Mouse (Mus musculus): ENCODE measurements at regions not wholly inside any gene's neighbourhood (a gene's known extent, or its start where the extent isn't known, plus 50 kb on each side); places are given as distances from the start of the nearest gene placed in this dataset.
A peak's percentile ranks its signal among the peaks of the same experiment; 100 is the strongest.

GRCm38 (mm10) chr3:78412669-78413419, 873.5 kb downstream of the Rapgef2 start:
- no peaks in the 10 kb centered on the region for H3K27me3 ChIP-seq
- H3K4me2 ChIP-seq: no peak overlapping the region
- no peak overlapping the region for H3K4me3 ChIP-seq
- ATAC-seq (replicated peaks; ENCODE audit: insufficient number of reproducible peaks, insufficient read depth, low FRiP score, low read depth): no peak
- H3K27ac ChIP-seq: no peak overlapping the region
- peaks cover 6% of the 10 kb centered on the region; the same call in 1 of the 2 replicates for H3K4me1 ChIP-seq (replicated peaks)
- H3K9me3 ChIP-seq (replicated peaks): no peaks in the 10 kb centered on the region
- no peaks in the 10 kb centered on the region for H3K36me3 ChIP-seq
- H3K9ac ChIP-seq: no peak overlapping the region
- WGBS: 12% methylated on average over 5 of the region's 5 CpGs

- 73% methylated on average over 4 of the region's 4 CpGs for WGBS
- H3K9me3 ChIP-seq (replicated peaks): no peaks in the 10 kb centered on the region
- ATAC-seq (replicated peaks; ENCODE audit: insufficient number of reproducible peaks, insufficient read depth, low FRiP score, low read depth): no peak
- H3K4me3 ChIP-seq: no peak overlapping the region
- no peak overlapping the region for H3K4me2 ChIP-seq
- no peak overlapping the region for H3K9ac ChIP-seq
- H3K27me3 ChIP-seq: no peaks in the 10 kb centered on the region
- H3K4me1 ChIP-seq (replicated peaks): peaks cover 6% of the 10 kb centered on the region; the same call in 1 of the 2 replicates
- no peaks in the 10 kb centered on the region for H3K36me3 ChIP-seq
- no peak overlapping the region for H3K27ac ChIP-seq
Measured at GRCm38 (mm10) chr3:78411395-78411794, 874.9 kb downstream of the Rapgef2 start.

- no peaks in the 10 kb centered on the region for H3K9me3 ChIP-seq (replicated peaks)
- no peak overlapping the region for H3K9ac ChIP-seq
- H3K27me3 ChIP-seq: no peaks in the 10 kb centered on the region
- no peak overlapping the region for H3K27ac ChIP-seq
- H3K4me2 ChIP-seq: no peak overlapping the region
- WGBS: 82% methylated on average over 3 of the region's 3 CpGs
- H3K36me3 ChIP-seq: no peaks in the 10 kb centered on the region
- H3K4me3 ChIP-seq: no peak overlapping the region
- ATAC-seq (replicated peaks; ENCODE audit: insufficient number of reproducible peaks, insufficient read depth, low FRiP score, low read depth): no peak
- peaks cover 8% of the 10 kb centered on the region; the same call in 1 of the 2 replicates for H3K4me1 ChIP-seq (replicated peaks)
Measured at GRCm38 (mm10) chr3:78409237-78409636, 877.1 kb downstream of the Rapgef2 start.

GRCm38 (mm10) chr3:78405760-78406467, 880.4 kb downstream of the Rapgef2 start:
- ATAC-seq (replicated peaks; ENCODE audit: insufficient number of reproducible peaks, insufficient read depth, low FRiP score, low read depth): no peak
- 0 out of 2 replicates have a peak overlapping the region, but pooled peaks have one; percentile 6 for H3K4me2 ChIP-seq

GRCm38 (mm10) chr3:78358377-78358776, 927.9 kb downstream of the Rapgef2 start:
- Histone ChIP-seq H3K36me3 (no peaks in the 10 kb centered on the region), H3K27ac (no peak overlapping the region), H3K9me3 (replicated peaks) (no peaks in the 10 kb centered on the region), H3K4me2 (no peak overlapping the region), H3K9ac (no peak overlapping the region), H3K4me1 (replicated peaks) (no peaks in the 10 kb centered on the region), H3K27me3 (no peaks in the 10 kb centered on the region), H3K4me3 (no peak overlapping the region)
- WGBS: 32% methylated on average over 1 of the region's 1 CpGs
- ATAC-seq (replicated peaks; ENCODE audit: insufficient number of reproducible peaks, insufficient read depth, low FRiP score, low read depth): no peak

More at GRCm38 (mm10) chr3:78405760-78406467, 880.4 kb downstream of the Rapgef2 start:
- H3K4me3 ChIP-seq: no peak overlapping the region
- 0 out of 2 replicates have a peak, but pooled peaks cover 3% of the 10 kb centered on the region for H3K4me1 ChIP-seq (replicated peaks)
- H3K9ac ChIP-seq: no peak overlapping the region
- no peaks in the 10 kb centered on the region for H3K36me3 ChIP-seq
- H3K9me3 ChIP-seq (replicated peaks): no peaks in the 10 kb centered on the region
- H3K27me3 ChIP-seq: no peaks in the 10 kb centered on the region
- H3K27ac ChIP-seq: no peak overlapping the region
- 12% methylated on average over 6 of the region's 6 CpGs for WGBS

GRCm38 (mm10) chr3:78339891-78340290, 946.4 kb downstream of the Rapgef2 start:
- no peaks in the 10 kb centered on the region for H3K9me3 ChIP-seq (replicated peaks)
- H3K4me2 ChIP-seq: no peak overlapping the region
- no peaks in the 10 kb centered on the region for H3K36me3 ChIP-seq
- H3K4me1 ChIP-seq (replicated peaks): no peaks in the 10 kb centered on the region
- no peak for ATAC-seq (replicated peaks; ENCODE audit: insufficient number of reproducible peaks, insufficient read depth, low FRiP score, low read depth)
- 88% methylated on average over 1 of the region's 1 CpGs for WGBS
- H3K4me3 ChIP-seq: no peak overlapping the region
- H3K27ac ChIP-seq: no peak overlapping the region
- no peak overlapping the region for H3K9ac ChIP-seq
- no peaks in the 10 kb centered on the region for H3K27me3 ChIP-seq

- no peaks in the 10 kb centered on the region for H3K36me3 ChIP-seq
- ATAC-seq (replicated peaks; ENCODE audit: insufficient number of reproducible peaks, insufficient read depth, low FRiP score, low read depth): no peak
Measured at GRCm38 (mm10) chr3:78311630-78312406, 974.5 kb downstream of the Rapgef2 start.

GRCm38 (mm10) chr3:78300506-78300905, 985.8 kb downstream of the Rapgef2 start:
- ATAC-seq (replicated peaks; ENCODE audit: insufficient number of reproducible peaks, insufficient read depth, low FRiP score, low read depth): no peak

More at GRCm38 (mm10) chr3:78311630-78312406, 974.5 kb downstream of the Rapgef2 start:
- Histone ChIP-seq H3K9me3 (replicated peaks) (no peaks in the 10 kb centered on the region), H3K9ac (no peak overlapping the region), H3K4me2 (no peak overlapping the region), H3K27ac (no peak overlapping the region), H3K4me3 (no peak overlapping the region), H3K27me3 (no peaks in the 10 kb centered on the region), H3K4me1 (replicated peaks) (no peaks in the 10 kb centered on the region)
- WGBS: 74% methylated on average over 7 of the region's 7 CpGs

GRCm38 (mm10) chr3:78291894-78292293, 994.4 kb downstream of the Rapgef2 start:
- WGBS: 60% methylated on average over 3 of the region's 3 CpGs
- ATAC-seq (replicated peaks; ENCODE audit: insufficient number of reproducible peaks, insufficient read depth, low FRiP score, low read depth): no peak
- no peak overlapping the region for H3K4me3 ChIP-seq
- no peaks in the 10 kb centered on the region for H3K4me1 ChIP-seq (replicated peaks)
- no peak overlapping the region for H3K9ac ChIP-seq
- H3K36me3 ChIP-seq: no peaks in the 10 kb centered on the region
- H3K27ac ChIP-seq: no peak overlapping the region
- H3K4me2 ChIP-seq: no peak overlapping the region
- H3K27me3 ChIP-seq: no peaks in the 10 kb centered on the region
- no peaks in the 10 kb centered on the region for H3K9me3 ChIP-seq (replicated peaks)

More at GRCm38 (mm10) chr3:78300506-78300905, 985.8 kb downstream of the Rapgef2 start:
- no peaks in the 10 kb centered on the region for H3K4me1 ChIP-seq (replicated peaks)
- H3K9ac ChIP-seq: no peak overlapping the region
- no peaks in the 10 kb centered on the region for H3K27me3 ChIP-seq
- H3K36me3 ChIP-seq: no peaks in the 10 kb centered on the region
- H3K4me3 ChIP-seq: no peak overlapping the region
- H3K4me2 ChIP-seq: no peak overlapping the region
- H3K27ac ChIP-seq: no peak overlapping the region
- H3K9me3 ChIP-seq (replicated peaks): no peaks in the 10 kb centered on the region

GRCm38 (mm10) chr3:78284071-78284470, 1002.2 kb downstream of the Rapgef2 start:
- Histone ChIP-seq H3K27ac (no peak overlapping the region), H3K4me2 (no peak overlapping the region)
- 81% methylated on average over 3 of the region's 3 CpGs for WGBS

GRCm38 (mm10) chr3:78236920-78237319, 1049.4 kb downstream of the Rapgef2 start:
- Histone ChIP-seq H3K9me3 (replicated peaks) (no peaks in the 10 kb centered on the region), H3K27me3 (no peaks in the 10 kb centered on the region), H3K4me2 (no peak overlapping the region), H3K4me1 (replicated peaks) (no peaks in the 10 kb centered on the region), H3K27ac (no peak overlapping the region), H3K9ac (no peak overlapping the region), H3K36me3 (no peaks in the 10 kb centered on the region), H3K4me3 (no peak overlapping the region)
- no peak for ATAC-seq (replicated peaks; ENCODE audit: insufficient number of reproducible peaks, insufficient read depth, low FRiP score, low read depth)
- 73% methylated on average over 7 of the region's 7 CpGs for WGBS

More at GRCm38 (mm10) chr3:78284071-78284470, 1002.2 kb downstream of the Rapgef2 start:
- no peaks in the 10 kb centered on the region for H3K36me3 ChIP-seq
- no peak overlapping the region for H3K4me3 ChIP-seq
- no peak overlapping the region for H3K9ac ChIP-seq
- H3K4me1 ChIP-seq (replicated peaks): no peaks in the 10 kb centered on the region
- no peaks in the 10 kb centered on the region for H3K9me3 ChIP-seq (replicated peaks)
- no peak for ATAC-seq (replicated peaks; ENCODE audit: insufficient number of reproducible peaks, insufficient read depth, low FRiP score, low read depth)
- H3K27me3 ChIP-seq: no peaks in the 10 kb centered on the region
